Mouse (Mus musculus) limb, embryonic 15.5 days (tissue): ENCODE measurements at regions not wholly inside any gene's neighbourhood (a gene's known extent, or its start where the extent isn't known, plus 50 kb on each side); places are given as distances from the start of the nearest gene placed in this dataset.

ENCODE experiments used
- ATAC-seq: fragments of 200-750 bp; cut with Nextera tagmentation; 2 replicates; pipeline ENCODE4 v1.8.0; 2017; ENCODE audit warnings: low read depth, moderate TSS enrichment; ENCODE audit not compliant: insufficient number of reproducible peaks, low FRiP score, low TSS enrichment
- H3K27ac ChIP-seq: fragments of 300-500 bp; sonication (generic); 2 replicates; pipeline ENCODE4 v1.5.1; 2015; ENCODE audit warnings: moderate library complexity, mild to moderate bottlenecking, inconsistent platforms
- H3K27me3 ChIP-seq: fragments of 300-500 bp; sonication (generic); 2 replicates; pipeline ENCODE4 v1.6.1; 2015; ENCODE audit warnings: inconsistent platforms
- H3K36me3 ChIP-seq: fragments of 300-500 bp; sonication (generic); 2 replicates; pipeline ENCODE4 v1.6.1; 2015; ENCODE audit warnings: inconsistent platforms
- H3K4me1 ChIP-seq: fragments of 300-500 bp; sonication (generic); 2 replicates; pipeline ENCODE4 v1.6.1; 2015; ENCODE audit warnings: inconsistent platforms
- H3K4me2 ChIP-seq: fragments of 300-500 bp; sonication (generic); 2 replicates; pipeline ENCODE4 v1.6.1; 2015; ENCODE audit warnings: mild to moderate bottlenecking, inconsistent platforms
- H3K4me3 ChIP-seq: fragments of 300-500 bp; sonication (generic); 2 replicates; pipeline ENCODE4 v1.5.1; 2015; ENCODE audit warnings: mild to moderate bottlenecking, inconsistent platforms
- H3K9ac ChIP-seq: fragments of 300-500 bp; sonication (generic); 2 replicates; pipeline ENCODE4 v1.6.1; 2015; ENCODE audit warnings: inconsistent platforms
- H3K9me3 ChIP-seq: fragments of 300-500 bp; sonication (generic); 2 replicates; pipeline ENCODE4 v1.6.1; 2016; ENCODE audit warnings: inconsistent platforms
- WGBS: fragments of 180-500 bp; shearing (Covaris S2); methylation state at CpG from one replicate; pipeline ENCODE4 v1.1.7; 2015; 5-methylcytosine and 5-hydroxymethylcytosine counted together

DNA sequence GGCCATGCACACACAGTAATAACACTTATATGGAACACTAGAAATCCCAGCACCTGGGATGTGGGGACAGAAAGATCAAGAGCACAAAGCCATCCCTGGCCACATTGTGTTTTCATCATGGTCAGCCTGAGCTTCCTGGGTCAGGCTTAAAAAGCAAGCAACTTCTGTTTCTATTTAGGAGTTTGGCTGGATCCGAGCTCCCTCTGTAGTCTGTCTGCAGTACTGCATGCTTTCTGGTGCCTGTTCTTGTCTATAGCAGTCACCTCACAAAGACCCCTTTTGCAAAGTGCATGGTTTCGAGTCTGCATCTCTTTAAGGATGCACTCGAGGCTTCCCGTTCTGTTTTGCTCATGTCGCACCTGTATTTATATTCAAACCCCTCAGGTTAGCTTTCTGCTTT lies 73.4 kb upstream of the Gm14444 start:
- ATAC-seq, result no peak
- no peaks in the 10 kb centered on the region for H3K27me3 ChIP-seq
- H3K4me3 ChIP-seq, result no peak overlapping the region
- H3K9me3 ChIP-seq, result no peaks in the 10 kb centered on the region
- H3K4me1 ChIP-seq, result peaks cover 7% of the 10 kb centered on the region; the same call in 1 of the 2 replicates
- H3K36me3 ChIP-seq, result no peaks in the 10 kb centered on the region
- WGBS, result 38% methylated on average over 5 of the region's 5 CpGs
- H3K4me2 ChIP-seq, result no peak overlapping the region
- no peak overlapping the region for H3K9ac ChIP-seq
- H3K27ac ChIP-seq, result no peak overlapping the region

DNA sequence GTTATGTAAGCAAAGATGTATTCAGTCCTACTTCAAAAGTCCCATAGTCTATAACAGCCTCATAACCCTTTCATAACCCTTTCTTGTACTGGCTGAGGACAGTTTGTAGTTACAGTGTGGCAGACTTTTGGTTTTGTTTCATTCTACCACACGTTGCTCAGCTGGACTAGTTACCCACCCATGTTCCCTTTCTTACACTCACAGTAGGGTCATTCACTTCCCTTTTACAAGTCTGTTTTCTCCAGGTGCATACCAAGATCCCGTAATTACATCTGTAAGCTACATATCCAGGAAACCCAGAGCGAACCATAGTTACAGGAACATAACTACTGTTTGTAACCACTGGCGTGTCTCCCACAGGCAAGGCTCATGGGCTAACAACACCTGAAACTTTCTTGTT lies 72.1 kb upstream of the Gm14444 start:
- Histone ChIP-seq H3K9me3 (no peaks in the 10 kb centered on the region), H3K4me2 (no peak overlapping the region), H3K27me3 (no peaks in the 10 kb centered on the region), H3K27ac (no peak overlapping the region), H3K9ac (no peak overlapping the region), H3K4me1 (no peaks in the 10 kb centered on the region), H3K36me3 (no peaks in the 10 kb centered on the region), H3K4me3 (no peak overlapping the region)
- WGBS, result 65% methylated on average over 4 of the region's 4 CpGs
- no peak for ATAC-seq

DNA sequence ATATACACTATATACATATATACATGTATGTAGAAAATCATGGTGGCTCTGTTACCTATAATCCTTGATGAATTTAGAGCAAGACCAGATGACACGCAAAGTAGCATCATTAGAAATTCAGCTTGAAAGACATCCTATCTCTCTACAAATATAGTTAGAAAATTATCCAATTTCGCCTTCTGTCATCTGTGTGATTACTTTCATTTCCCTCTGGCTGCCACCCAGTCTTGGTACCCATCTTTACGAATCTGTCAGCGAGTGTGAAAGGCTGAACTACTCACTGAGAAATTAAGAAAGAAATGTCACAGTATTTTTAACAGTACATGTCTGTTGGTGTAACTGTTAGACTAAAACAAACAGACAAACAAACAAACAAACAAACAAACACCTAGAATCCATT lies 67.8 kb upstream of the Gm14444 start:
- Histone ChIP-seq H3K9ac (no peak overlapping the region), H3K27ac (no peak overlapping the region), H3K9me3 (no peaks in the 10 kb centered on the region), H3K4me3 (no peak overlapping the region), H3K4me2 (no peak overlapping the region), H3K4me1 (no peaks in the 10 kb centered on the region), H3K36me3 (no peaks in the 10 kb centered on the region), H3K27me3 (no peaks in the 10 kb centered on the region)
- 82% methylated on average over 4 of the region's 4 CpGs for WGBS
- ATAC-seq, result no peak

DNA sequence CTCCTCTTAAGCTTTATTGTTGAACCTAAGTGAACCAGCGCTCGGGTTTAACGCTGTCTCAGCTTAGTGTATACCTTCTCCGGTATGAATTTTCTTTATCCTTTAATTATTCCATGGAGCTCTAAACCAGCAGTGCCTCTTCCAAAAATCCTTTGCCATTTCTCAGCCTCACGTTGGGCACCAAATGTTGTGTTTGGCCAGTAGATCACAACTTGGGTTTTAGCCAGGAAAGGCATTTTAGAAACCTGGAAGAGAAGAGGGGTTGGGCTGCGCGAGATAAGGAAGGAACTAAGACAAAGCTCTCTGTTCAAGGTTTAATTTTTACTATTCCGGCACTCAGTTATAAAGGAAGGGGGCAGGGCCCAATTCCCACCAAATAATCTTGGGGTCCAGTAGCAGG lies 61.9 kb upstream of the Gm14444 start:
- Histone ChIP-seq H3K27ac (no peak overlapping the region), H3K4me2 (no peak overlapping the region), H3K9me3 (no peaks in the 10 kb centered on the region), H3K36me3 (no peaks in the 10 kb centered on the region), H3K9ac (no peak overlapping the region), H3K4me3 (no peak overlapping the region), H3K4me1 (no peaks in the 10 kb centered on the region), H3K27me3 (no peaks in the 10 kb centered on the region)
- 84% methylated on average over 8 of the region's 8 CpGs for WGBS
- ATAC-seq, result no peak
